Mouse (Mus musculus) kidney, adult 2 months (tissue): ENCODE results near the gene Sort1. TPM values are rescaled to one million over a fixed set of nuclear protein-coding genes. Genes with fewer than 3 reads are reported as not detected.
A peak's percentile ranks its signal among the peaks of the same experiment; 100 is the strongest.

Source experiments
- DNase-seq: peaks from one replicate; pipeline ENCODE4 v3.0.0; 2021
- H3K27ac ChIP-seq: fragments of 200-500 bp; 2 replicates; pipeline ENCODE4 v1.5.1; 2012; ENCODE audit warnings: low read depth, low read length, control low read depth, inconsistent platforms; ENCODE audit not compliant: insufficient read depth
- H3K27me3 ChIP-seq: fragments of 200-500 bp; replicated peaks from 2 replicates; pipeline ENCODE4 v1.6.1; 2012; ENCODE audit warnings: mild to moderate bottlenecking, moderate library complexity, low read length, inconsistent platforms; ENCODE audit not compliant: control insufficient read depth, insufficient read depth
- H3K36me3 ChIP-seq: fragments of 200-500 bp; 2 replicates; pipeline ENCODE4 v1.6.1; 2012; ENCODE audit warnings: mild to moderate bottlenecking, moderate library complexity, low read length, inconsistent platforms; ENCODE audit not compliant: control insufficient read depth, insufficient read depth
- H3K4me1 ChIP-seq: fragments of 200-500 bp; 2 replicates; pipeline ENCODE4 v1.6.1; 2011; ENCODE audit warnings: low read length; ENCODE audit not compliant: control insufficient read depth, insufficient read depth
- H3K4me3 ChIP-seq: fragments of 200-500 bp; 2 replicates; pipeline ENCODE4 v1.5.1; 2011; ENCODE audit warnings: mild to moderate bottlenecking, low read depth, low read length, control low read depth; ENCODE audit not compliant: insufficient read depth
- CTCF ChIP-seq: fragments of 200-500 bp; conservative IDR thresholded peaks from 2 replicates; pipeline ENCODE4 v1.5.1; 2011; ENCODE audit warnings: low read depth, mild to moderate bottlenecking, control low read depth, low read length, moderate library complexity, mixed read lengths; ENCODE audit not compliant: insufficient read depth, insufficient read length
- POLR2A ChIP-seq: fragments of 200-500 bp; IDR thresholded peaks from one replicate; pipeline ENCODE4 v1.6.1; 2011; ENCODE audit warnings: low read depth, low read length, control low read depth
- WGBS: fragments of 180-500 bp; shearing (Covaris S2); methylation state at CpG from one replicate; pipeline ENCODE4 v1.1.7; 2018; 5-methylcytosine and 5-hydroxymethylcytosine counted together
- polyA plus RNA-seq: library from polyadenylated mRNA; depleted of rRNA; stranded (reverse); fragments of >200 nt; gene quantifications from 2 replicates; pipeline ENCODE4 v1.2.3, GENCODE M21; 2012

Gene Sort1
- polyA plus RNA-seq, 1 experiment, result 30.2 TPM

DNA sequence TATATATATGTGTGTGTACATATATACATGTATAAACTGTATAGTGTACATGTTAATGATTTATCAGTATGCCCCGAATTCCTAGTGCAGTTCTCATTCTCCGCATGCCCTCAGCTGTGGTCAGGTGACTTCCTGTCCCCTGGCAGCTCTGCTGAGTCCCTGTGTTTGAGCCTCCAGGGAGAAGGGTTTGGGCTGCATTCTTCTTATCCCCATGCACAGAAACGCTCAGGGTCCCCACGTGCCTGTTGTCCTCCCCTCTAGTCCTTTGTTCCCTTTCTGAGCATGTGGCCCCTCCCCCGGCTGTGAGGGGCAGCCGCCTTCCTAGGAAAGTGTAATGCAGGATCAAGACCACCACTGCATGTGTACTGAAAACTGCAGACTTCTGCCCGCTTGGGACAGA is 77.0 kb downstream of the Sort1 start:
- no peaks in the 10 kb centered on the region for H3K27me3 ChIP-seq
- H3K4me3 ChIP-seq, result no peak overlapping the region
- DNase-seq, result no peak
- 19% methylated on average over 7 of the region's 7 CpGs for WGBS
- H3K27ac ChIP-seq, result no peak overlapping the region
- no peaks in the 10 kb centered on the region for H3K36me3 ChIP-seq
- H3K4me1 ChIP-seq, result no peaks in the 10 kb centered on the region
- no peak for TF ChIP-seq POLR2A
- no peak for TF ChIP-seq CTCF

DNA sequence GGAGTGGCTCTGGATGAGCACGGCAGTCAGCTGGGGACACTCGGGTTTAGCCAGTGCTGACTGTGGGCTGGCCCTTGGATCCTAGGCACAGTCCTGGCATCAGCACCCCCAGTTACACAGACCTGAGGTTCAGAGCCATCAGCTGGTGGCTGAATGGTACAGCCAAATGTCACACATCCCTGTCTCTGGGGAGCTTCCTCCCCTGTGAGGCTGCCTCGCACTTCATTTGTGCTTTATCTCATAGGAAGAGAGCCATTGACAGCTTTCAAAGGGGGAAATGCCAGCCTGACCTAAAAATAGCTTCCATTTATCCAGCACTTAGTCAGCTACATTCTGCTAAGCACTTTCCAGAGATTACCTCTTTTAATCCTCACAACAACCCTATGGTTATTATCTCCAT is 79.7 kb downstream of the Sort1 start:
- H3K36me3 ChIP-seq, result no peaks in the 10 kb centered on the region
- H3K4me1 ChIP-seq, result no peaks in the 10 kb centered on the region
- no peak overlapping the region for H3K4me3 ChIP-seq
- H3K27me3 ChIP-seq, result no peaks in the 10 kb centered on the region
- WGBS, result 75% methylated on average over 3 of the region's 3 CpGs
- no peak overlapping the region for H3K27ac ChIP-seq
- no peak for TF ChIP-seq CTCF
- no peak for TF ChIP-seq POLR2A
- no peak for DNase-seq

- WGBS, result 57% methylated on average over 9 of the region's 9 CpGs
- TF ChIP-seq POLR2A, result no peak
- TF ChIP-seq CTCF, result no peak
- H3K27me3 ChIP-seq, result no peaks in the 10 kb centered on the region
- H3K36me3 ChIP-seq, result no peaks in the 10 kb centered on the region
- H3K4me3 ChIP-seq, result no peak within 1 kb of the TSS
- no peak within 1 kb of the TSS for H3K27ac ChIP-seq
- no peak for DNase-seq
- no peaks in the 10 kb centered on the region for H3K4me1 ChIP-seq
Observed at GRCm38 (mm10) chr3:108364270-108364995, 80.6 kb downstream of the Sort1 start, which contains the start of gene Mybphl. Gene Mybphl, plus strand, starts transcription at chr3:108364911.

- H3K4me1 ChIP-seq, result no peaks in the 10 kb centered on the region
- no peaks in the 10 kb centered on the region for H3K36me3 ChIP-seq
- no peaks in the 10 kb centered on the region for H3K27me3 ChIP-seq
- TF ChIP-seq CTCF (no peak), POLR2A (no peak)
- 70% methylated on average over 9 of the region's 9 CpGs for WGBS
- H3K27ac ChIP-seq, result no peak overlapping the region
- DNase-seq, result no peak
- no peak overlapping the region for H3K4me3 ChIP-seq
Observed at GRCm38 (mm10) chr3:108367173-108367572, 83.3 kb downstream of the Sort1 start.

DNA sequence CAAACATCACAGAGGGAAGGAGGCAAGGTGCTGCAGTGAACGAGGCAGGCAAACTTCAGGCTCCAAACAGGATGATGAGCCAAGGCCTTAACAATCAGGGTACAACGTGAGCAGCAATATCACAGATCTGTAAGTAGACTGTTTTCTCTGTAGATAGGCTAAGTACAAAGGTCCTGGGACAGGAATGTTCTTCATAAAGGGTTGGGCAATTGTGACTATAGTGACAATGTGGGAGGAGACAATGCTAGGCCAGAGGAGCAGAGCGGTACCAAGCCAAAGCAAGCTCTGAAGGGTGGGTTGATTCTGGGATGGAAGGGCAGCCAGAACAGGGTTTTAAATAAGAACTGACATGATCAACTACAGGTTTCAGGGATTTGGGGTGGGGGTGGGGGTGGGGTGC is 83.9 kb downstream of the Sort1 start:
- H3K27ac ChIP-seq, result no peak overlapping the region
- DNase-seq, result no peak
- 78% methylated on average over 3 of the region's 3 CpGs for WGBS
- H3K4me1 ChIP-seq, result no peaks in the 10 kb centered on the region
- H3K27me3 ChIP-seq, result no peaks in the 10 kb centered on the region
- TF ChIP-seq POLR2A, result no peak
- no peak for TF ChIP-seq CTCF
- no peak overlapping the region for H3K4me3 ChIP-seq
- no peaks in the 10 kb centered on the region for H3K36me3 ChIP-seq

DNA sequence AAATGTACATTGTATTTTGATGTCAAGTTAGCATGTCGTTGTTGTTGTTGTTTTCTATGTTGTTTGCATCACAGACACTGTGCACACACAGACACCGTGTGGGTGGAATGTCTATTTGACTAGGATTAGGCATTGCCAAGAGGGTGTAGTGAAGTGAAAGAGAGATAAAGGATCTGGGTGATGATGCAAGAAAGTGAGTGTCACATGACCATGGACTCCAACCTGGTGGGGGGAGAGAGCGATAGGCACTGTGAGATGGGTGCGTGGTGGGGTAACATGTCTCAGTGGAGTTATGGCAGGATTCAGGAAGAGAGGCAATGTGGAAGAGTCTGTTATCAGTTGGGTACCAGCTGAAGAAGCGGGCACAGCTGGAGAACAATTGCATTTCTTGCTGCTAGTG is 84.8 kb downstream of the Sort1 start:
- TF ChIP-seq POLR2A (no peak), CTCF (no peak)
- no peak overlapping the region for H3K4me3 ChIP-seq
- DNase-seq, result no peak
- no peak overlapping the region for H3K27ac ChIP-seq
- H3K36me3 ChIP-seq, result no peaks in the 10 kb centered on the region
- H3K27me3 ChIP-seq, result no peaks in the 10 kb centered on the region
- no peaks in the 10 kb centered on the region for H3K4me1 ChIP-seq
- WGBS, result 86% methylated on average over 5 of the region's 5 CpGs

- Histone ChIP-seq H3K4me3 (no peak overlapping the region), H3K36me3 (no peaks in the 10 kb centered on the region), H3K27ac (no peak overlapping the region), H3K27me3 (no peaks in the 10 kb centered on the region), H3K4me1 (no peaks in the 10 kb centered on the region)
- WGBS, result 48% methylated on average over 3 of the region's 3 CpGs
- TF ChIP-seq CTCF (no peak), POLR2A (no peak)
- peak; percentile 9 for DNase-seq
Observed at GRCm38 (mm10) chr3:108372274-108372673, 88.4 kb downstream of the Sort1 start.
